Mouse (Mus musculus) small intestine, adult 2 months (tissue): ENCODE measurements around the gene Csk.

Experiments used
- CTCF ChIP-seq: fragments of 200-500 bp; IDR thresholded peaks from 2 replicates; pipeline ENCODE4 v1.5.1; 2012; ENCODE audit warnings: low read depth, mild to moderate bottlenecking, control low read depth, inconsistent platforms, low read length, moderate library complexity, mixed read lengths; ENCODE audit not compliant: insufficient replicate concordance, insufficient read length; ENCODE audit errors: extremely low read depth
- POLR2A ChIP-seq: fragments of 200-500 bp; IDR thresholded peaks from 2 replicates; pipeline ENCODE4 v1.6.1; 2012; ENCODE audit warnings: low read depth, mild to moderate bottlenecking, control low read depth, inconsistent platforms, low read length, moderate library complexity

GRCm38 (mm10) chr9:57605503-57605902 lies 47.9 kb downstream of the Csk start:
- no peak for TF ChIP-seq CTCF
- TF ChIP-seq POLR2A = no peak
